Mouse (Mus musculus) layer of hippocampus, postnatal 14 days (tissue): ENCODE data around the gene Cenpe. TPM values are rescaled to one million over a fixed set of nuclear protein-coding genes. Genes with fewer than 3 reads are reported as not detected.
A peak's percentile ranks its signal among the peaks of the same experiment; 100 is the strongest.
"Not testable (repeated sequence)": the region's sequence is repeated elsewhere in the genome, so short reads cannot be mapped to it uniquely, and the experiment has no call there.

Experiments
- DNase-seq, 2 experiments: peaks; one replicate each; pipeline ENCODE4 v3.0.0; 2021 to 2022; ENCODE audit warnings: low spot score in 2 of 2, mixed read lengths in 1 of 2
- long read RNA-seq, 2 experiments: library from polyadenylated mRNA; stranded (forward); transcript quantifications; one replicate each; pipeline ENCODE4 v2.0.0; 2021
- total RNA-seq, 2 experiments: library from RNA; stranded (reverse); gene quantifications; 2 replicates each; pipeline ENCODE4 v1.2.3; 2021

Gene Cenpe
- total RNA-seq = 1 to 10 TPM; 2.7 TPM
- long read RNA-seq, experiment 1, partial matches to known transcripts = 1 of 2 reads
- long read RNA-seq, experiment 1, other reads (novel, unspliced or antisense) = 1 of 2 reads
- long read RNA-seq, experiment 2, partial matches to known transcripts = 2 of 2 reads
- long read RNA-seq, experiment 2, other reads (novel, unspliced or antisense) = 0 of 2 reads

DNA sequence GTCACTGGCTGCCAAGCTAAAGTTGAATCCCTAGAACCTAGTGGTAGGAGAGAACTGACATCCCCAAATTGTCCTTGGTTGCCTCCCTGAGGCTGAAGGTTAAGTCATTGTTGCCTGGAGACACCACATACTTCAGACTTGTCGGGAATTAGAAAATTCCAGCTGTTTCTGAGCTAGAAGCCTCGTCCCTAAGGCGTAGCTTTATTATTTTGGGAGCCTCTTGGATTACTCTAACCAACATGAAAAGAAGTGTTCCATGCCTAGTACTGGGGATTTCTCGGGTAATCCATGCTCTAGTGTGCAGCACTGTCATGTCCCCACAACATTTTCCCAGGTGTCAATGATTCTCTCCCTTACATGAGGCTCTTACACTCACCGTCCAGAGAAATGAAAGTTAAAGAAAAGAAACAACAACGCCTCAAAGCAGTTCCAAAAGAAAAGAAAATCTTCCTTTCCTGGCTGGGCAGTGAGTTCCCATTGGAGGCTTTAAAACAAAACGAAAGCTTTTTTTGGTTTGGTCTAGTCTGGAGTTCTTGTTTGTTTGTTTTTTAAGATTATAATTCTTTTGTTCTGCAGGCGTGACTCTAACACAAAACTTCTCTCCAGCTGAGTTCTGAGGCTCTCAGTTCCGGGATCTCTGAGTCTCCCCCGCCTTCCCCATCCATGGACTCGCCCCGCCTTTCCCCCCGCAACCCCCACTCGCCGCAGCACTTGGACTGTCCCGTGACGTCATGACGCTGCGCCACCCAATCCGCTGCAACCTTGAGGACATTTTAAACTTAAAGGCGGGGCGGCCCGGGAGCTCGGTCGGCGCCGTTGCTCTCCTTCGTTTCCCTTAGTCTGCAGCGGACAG, at the start of gene Cenpe:
Cenpe (plus strand) TSS at position 733 of the 853 bp plus-strand sequence.
- DNase-seq = peak; percentile 81 to 91

DNA sequence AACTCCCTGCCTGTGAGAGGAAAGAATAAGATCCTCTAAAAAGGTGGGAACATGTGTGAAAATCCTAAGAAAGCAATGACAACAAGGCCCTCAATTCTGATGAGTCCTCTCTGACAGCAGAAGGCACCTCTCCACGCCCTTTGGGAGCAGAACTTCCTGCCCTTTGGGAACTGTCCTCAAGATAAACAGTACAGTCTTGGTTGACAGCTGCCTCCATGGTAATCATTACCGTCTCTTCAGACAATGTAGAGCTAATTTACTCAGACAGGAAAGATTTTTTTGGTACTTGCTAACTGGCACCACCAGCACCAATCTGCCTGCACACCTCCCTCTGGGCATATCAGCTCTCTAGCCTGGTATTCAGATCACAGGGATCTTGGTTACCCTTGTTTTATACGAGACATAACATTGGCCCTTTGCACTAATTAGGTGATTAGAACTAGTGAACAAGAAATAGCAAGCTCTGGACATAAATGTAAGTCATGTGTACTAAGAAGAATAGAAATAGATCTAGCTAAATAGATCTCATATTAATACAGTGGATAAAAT, 40.4 kb upstream of the Cenpe start:
- no peak for DNase-seq

- no peak for DNase-seq
These were observed 20.5 kb upstream of the Cenpe start for GRCm38 (mm10) chr3:135191861-135192260.

- DNase-seq = not testable (repeated sequence)
These were observed 14.3 kb upstream of the Cenpe start for GRCm38 (mm10) chr3:135198051-135198450.

GRCm38 (mm10) chr3:135200409-135201303, 11.7 kb upstream of the Cenpe start:
- DNase-seq = no peak

- peak; percentile 7 to 20 for DNase-seq
These were observed 5.7 kb upstream of the Cenpe start for GRCm38 (mm10) chr3:135206621-135207020.

DNA sequence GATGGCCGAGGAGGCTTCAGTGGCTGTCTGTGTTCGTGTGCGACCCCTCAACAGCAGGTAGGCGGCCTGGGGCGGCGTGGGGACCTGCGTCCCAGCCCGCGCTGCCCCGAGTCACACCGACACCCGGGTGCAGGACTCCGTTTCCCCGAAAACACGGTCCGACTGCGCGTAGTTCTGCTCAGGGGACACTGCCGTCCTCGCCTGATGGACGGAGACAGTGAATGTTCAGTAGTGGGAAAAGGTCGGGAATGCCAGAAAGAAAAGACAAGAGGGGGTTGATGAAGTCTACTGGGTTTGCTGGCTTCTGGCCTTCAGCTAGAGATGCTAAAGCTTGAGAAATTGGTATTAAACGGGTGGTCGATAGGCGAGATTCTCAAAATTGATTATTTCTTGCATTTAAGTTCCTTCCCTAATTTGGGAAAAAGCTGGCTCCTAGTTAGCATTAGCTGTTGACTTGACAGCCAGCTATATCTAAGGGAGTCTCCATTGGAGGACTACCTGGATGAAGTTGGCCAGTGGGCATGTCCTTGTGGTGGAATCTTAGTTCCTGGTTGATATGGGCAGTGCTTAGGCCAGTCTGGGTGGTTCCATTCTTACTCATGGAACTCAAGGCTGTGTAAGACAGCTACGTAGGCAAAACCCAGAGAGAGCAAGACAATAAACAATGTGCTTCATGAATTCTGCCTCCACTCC, 467 bp downstream of the Cenpe start:
- no peak for DNase-seq

GRCm38 (mm10) chr3:135232058-135232457, 19.7 kb downstream of the Cenpe start:
- no peak for DNase-seq

DNA sequence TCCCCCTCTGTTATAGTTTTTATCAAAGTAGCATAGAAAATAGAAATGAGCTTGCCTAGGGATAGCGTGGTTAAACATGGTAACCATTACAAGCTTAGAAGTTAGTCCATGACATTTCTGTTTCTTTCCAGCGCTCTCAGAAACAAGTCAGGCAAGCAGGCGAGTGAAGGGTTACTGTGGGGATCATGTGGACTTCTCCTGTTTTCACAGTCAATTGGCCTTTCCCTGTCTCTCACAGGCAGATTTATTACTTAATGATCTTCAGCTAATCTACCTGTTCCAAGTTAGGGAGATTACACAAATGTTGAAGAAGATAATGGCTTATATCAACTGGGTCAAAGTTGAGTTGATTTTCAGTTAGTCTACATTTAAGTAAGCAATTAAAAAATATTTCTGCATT, 20.1 kb downstream of the Cenpe start:
- no peak for DNase-seq

- no peak for DNase-seq
These were observed 33.4 kb downstream of the Cenpe start for GRCm38 (mm10) chr3:135245733-135246132.

GRCm38 (mm10) chr3:135246828-135247227, 34.5 kb downstream of the Cenpe start:
- no peak for DNase-seq

DNA sequence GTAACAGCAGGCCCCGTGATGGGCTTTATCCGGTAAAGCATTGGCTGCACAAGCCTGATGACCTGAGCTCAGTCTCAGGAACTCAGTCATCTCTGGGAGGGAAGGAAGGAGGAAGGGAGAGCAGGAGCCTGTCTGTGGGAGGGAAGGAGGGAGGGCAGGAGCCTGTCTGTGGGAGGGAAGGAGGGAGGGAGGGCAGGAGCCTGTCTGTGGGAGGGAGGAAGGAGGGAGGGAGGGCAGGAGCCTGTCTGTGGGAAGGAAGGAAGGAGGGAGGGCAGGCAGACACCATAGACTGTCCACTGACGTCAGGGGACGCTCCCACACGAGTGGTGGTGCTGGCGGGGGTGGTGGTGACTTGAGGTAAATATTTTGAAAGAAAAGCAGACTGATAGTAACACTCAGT, 36.8 kb downstream of the Cenpe start:
- DNase-seq = no peak

GRCm38 (mm10) chr3:135251825-135252224, 39.5 kb downstream of the Cenpe start:
- no peak for DNase-seq

DNA sequence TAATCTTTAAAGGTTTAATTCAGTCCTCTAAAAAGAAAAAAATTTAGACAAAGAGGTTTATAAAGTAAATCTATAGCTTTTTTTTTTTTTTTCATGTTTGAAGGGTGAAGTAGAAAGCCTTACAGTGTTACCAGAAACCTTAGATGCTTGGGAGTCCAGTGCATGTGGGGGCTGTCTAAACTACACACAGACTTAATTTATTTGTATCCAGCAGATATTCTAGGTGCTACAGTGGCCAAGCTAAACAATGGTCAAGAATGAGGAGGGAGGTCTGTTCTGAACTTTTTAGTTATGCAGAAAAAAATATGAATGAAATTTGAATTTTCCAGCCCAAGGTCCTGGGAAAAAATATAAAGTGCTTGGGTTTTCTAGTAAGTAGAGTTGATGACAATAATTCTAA, 42.4 kb downstream of the Cenpe start:
- DNase-seq = no peak

DNA sequence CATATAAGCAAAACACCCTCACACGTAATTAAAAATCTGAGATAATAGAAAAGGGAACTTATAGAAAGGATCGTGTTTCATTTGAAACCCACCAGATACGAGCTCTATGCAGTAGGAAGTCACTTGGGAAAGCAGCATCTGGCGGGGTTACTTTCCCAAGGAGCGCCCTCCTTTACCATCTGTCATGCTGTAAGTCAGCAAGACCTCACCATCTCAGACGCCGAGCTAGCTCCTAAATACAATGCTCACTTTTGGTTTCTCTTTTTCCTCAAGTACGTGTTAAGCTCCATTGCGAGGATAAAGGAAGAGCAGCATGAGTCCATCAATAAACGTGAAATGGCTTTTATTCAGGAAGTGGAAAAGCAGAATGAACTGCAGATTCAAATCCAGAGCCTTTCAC, 46.6 kb downstream of the Cenpe start:
- no peak for DNase-seq

DNA sequence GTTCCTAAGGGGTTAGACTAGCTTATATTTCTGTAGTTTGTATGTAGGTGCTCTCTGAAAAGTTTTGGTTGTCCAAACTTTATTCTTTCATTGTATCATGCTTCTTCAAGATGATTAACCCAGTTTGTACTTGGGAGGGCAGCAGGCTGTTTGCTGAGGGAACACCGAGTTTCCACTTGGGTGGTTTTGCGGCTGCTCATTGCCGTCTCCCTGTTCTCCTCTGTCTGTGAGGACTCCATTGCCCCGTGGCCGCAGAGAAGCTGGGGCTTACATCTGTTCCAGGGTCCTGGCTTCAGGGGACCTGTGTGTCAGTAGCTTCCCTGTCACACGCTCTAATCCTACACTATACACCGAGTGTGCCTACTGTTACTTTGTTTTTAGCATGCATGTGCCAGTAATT, 47.9 kb downstream of the Cenpe start:
- no peak for DNase-seq

- no peak for DNase-seq
These were observed 56.3 kb downstream of the Cenpe start for GRCm38 (mm10) chr3:135268616-135269015.

DNA sequence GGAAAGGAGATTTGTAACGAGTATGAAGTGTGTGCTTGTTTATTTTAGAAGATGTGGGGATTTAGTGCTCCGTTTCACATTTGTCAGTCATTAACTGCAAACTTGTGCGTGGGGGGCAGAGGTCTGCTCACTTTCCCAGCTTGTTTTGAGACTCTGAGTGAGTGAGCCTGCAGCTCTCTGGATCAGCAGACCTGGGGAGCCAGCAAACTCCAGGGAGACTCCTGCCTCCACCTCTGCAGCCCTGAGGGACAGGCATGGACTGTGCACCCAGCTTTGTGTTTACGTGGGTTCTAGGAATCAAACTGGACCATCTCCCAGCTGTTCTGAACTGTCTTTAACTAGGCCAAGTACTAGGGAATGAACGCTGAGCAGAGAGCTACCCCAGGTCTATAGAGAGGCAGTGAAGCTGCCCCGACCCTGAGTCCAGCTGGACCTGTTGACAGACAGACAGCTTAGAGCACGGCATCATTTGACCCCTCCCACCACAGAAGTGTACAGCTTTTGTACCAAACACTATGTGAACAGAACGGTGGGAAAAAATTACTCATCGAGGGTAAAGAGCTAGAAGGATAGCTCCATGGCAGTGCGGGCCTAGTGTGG, 57.2 kb downstream of the Cenpe start:
- no peak for DNase-seq

- DNase-seq = no peak
These were observed 60.3 kb downstream of the Cenpe start for GRCm38 (mm10) chr3:135272627-135273026.

- DNase-seq = no peak
These were observed 60.7 kb downstream of the Cenpe start for GRCm38 (mm10) chr3:135273047-135273446.
